Mouse (Mus musculus) neural tube, embryonic 11.5 days (tissue): Measurements from ENCODE around the gene Rtkn2. TPM values are rescaled to one million over a fixed set of nuclear protein-coding genes. Genes with fewer than 3 reads are reported as not detected.

ENCODE experiments used
- ATAC-seq: fragments of 200-750 bp; cut with Nextera tagmentation; 2 replicates; pipeline ENCODE4 v1.8.0; 2017; ENCODE audit warnings: moderate number of reproducible peaks, mild to moderate bottlenecking, moderate TSS enrichment, moderate library complexity; ENCODE audit not compliant: insufficient read depth, low FRiP score, low TSS enrichment
- DNase-seq: peaks from one replicate; pipeline ENCODE4 v3.0.0-alpha.2; 2015; ENCODE audit warnings: low spot score
- H3K27ac ChIP-seq: fragments of 300-500 bp; sonication (generic); 2 replicates; pipeline ENCODE4 v1.5.1; 2014; ENCODE audit warnings: low read depth, mild to moderate bottlenecking, low read length
- H3K27me3 ChIP-seq: fragments of 300-500 bp; sonication (generic); 2 replicates; pipeline ENCODE4 v1.6.1; 2014; ENCODE audit warnings: mild to moderate bottlenecking, low read length, mixed read lengths; ENCODE audit not compliant: control insufficient read depth, insufficient read depth
- H3K36me3 ChIP-seq: fragments of 300-500 bp; sonication (generic); 2 replicates; pipeline ENCODE4 v1.6.1; 2014; ENCODE audit warnings: mild to moderate bottlenecking, low read length, moderate library complexity, mixed read lengths; ENCODE audit not compliant: control insufficient read depth, insufficient read depth
- H3K4me1 ChIP-seq: fragments of 300-500 bp; sonication (generic); 2 replicates; pipeline ENCODE4 v1.6.1; 2014; ENCODE audit warnings: low read length, mixed read lengths; ENCODE audit not compliant: control insufficient read depth, insufficient read depth
- H3K4me2 ChIP-seq: fragments of 300-500 bp; sonication (generic); 2 replicates; pipeline ENCODE4 v1.6.1; 2014; ENCODE audit warnings: low read depth, mild to moderate bottlenecking, moderate library complexity
- H3K4me3 ChIP-seq: fragments of 300-500 bp; sonication (generic); 2 replicates; pipeline ENCODE4 v1.5.1; 2014; ENCODE audit warnings: low read depth, low read length
- H3K9ac ChIP-seq: fragments of 300-500 bp; sonication (generic); 2 replicates; pipeline ENCODE4 v1.6.1; 2014; ENCODE audit warnings: mild to moderate bottlenecking, low read length
- H3K9me3 ChIP-seq: fragments of 300-500 bp; sonication (generic); 2 replicates; pipeline ENCODE4 v1.6.1; 2016; ENCODE audit warnings: low read length; ENCODE audit not compliant: control insufficient read depth
- WGBS: fragments of 180-500 bp; shearing (Covaris S2); extraction: QIAGEN DNeasy Blood & Tissue Kit; methylation state at CpG from one replicate; pipeline ENCODE4 v1.1.7; 2014; 5-methylcytosine and 5-hydroxymethylcytosine counted together
- polyA plus RNA-seq: library from polyadenylated mRNA; unstranded; fragments of >200 nt; fragmentation: Nextera tagmentation; extraction: Ambion mirVana; gene quantifications from 2 replicates; pipeline ENCODE4 v1.2.1, GENCODE M21; 2014

Gene Rtkn2
- polyA plus RNA-seq, 1 experiment from 2014 or later = 15.1 TPM

DNA sequence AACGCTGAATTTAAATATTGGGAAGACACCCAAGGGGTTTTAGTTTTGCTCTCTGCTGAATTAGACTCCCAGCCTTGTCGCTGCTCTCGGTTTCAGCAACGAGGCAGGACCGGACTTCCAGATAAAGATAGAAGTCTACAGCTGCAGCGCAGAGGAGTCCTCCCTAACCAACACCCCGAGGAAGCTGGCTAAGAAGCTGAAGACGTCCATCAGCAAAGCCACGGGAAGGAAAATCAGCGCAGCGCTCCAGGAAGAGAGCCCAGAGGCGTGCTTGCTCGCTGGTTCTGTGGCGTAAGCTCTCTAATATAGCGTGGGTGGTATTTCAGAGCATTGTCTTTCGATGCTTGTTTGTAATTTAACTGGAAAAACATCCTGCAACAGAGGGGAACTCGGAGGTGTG is 26.0 kb downstream of the Rtkn2 start:
- DNase-seq (no peak), ATAC-seq (no peak)
- Histone ChIP-seq H3K4me1 (no peaks in the 10 kb centered on the region), H3K27ac (no peak overlapping the region), H3K36me3 (no peaks in the 10 kb centered on the region), H3K27me3 (no peaks in the 10 kb centered on the region), H3K4me2 (no peak overlapping the region), H3K9me3 (no peaks in the 10 kb centered on the region), H3K9ac (no peak overlapping the region), H3K4me3 (no peak overlapping the region)
- 95% methylated on average over 17 of the region's 17 CpGs for WGBS

- H3K27ac ChIP-seq = no peak overlapping the region
- no peak overlapping the region for H3K4me3 ChIP-seq
- H3K27me3 ChIP-seq = no peaks in the 10 kb centered on the region
- no peak for DNase-seq
- H3K4me1 ChIP-seq = no peaks in the 10 kb centered on the region
- no peak for ATAC-seq
- H3K9me3 ChIP-seq = no peaks in the 10 kb centered on the region
- WGBS = 94% methylated on average over 11 of the region's 11 CpGs
- H3K9ac ChIP-seq = no peak overlapping the region
- H3K36me3 ChIP-seq = no peaks in the 10 kb centered on the region
- H3K4me2 ChIP-seq = no peak overlapping the region
Observed at GRCm38 (mm10) chr10:68006491-68006890, 27.1 kb downstream of the Rtkn2 start.

DNA sequence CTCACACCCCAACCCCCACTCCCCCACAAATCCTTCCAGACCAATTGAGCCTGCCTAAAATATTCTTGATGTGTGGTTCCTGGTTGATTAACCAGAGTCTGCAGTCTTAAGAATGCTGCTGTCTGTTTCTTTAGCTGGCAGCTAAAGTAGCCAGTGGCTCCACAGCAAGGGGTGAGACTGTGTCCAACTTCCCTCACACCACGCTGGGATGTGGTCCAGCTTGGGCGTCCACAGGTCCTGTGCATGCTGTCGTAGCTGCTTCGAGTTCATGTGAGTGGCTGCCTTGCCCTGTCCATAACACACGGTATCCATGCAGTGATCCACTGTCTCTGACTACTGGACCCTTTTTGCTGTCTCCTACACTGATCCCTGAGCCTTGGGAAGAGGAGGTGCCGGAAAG is 27.7 kb downstream of the Rtkn2 start:
- Histone ChIP-seq H3K27me3 (no peaks in the 10 kb centered on the region), H3K9me3 (no peaks in the 10 kb centered on the region), H3K36me3 (no peaks in the 10 kb centered on the region), H3K27ac (no peak overlapping the region), H3K9ac (no peak overlapping the region), H3K4me2 (no peak overlapping the region), H3K4me1 (no peaks in the 10 kb centered on the region), H3K4me3 (no peak overlapping the region)
- WGBS = 92% methylated on average over 6 of the region's 6 CpGs
- ATAC-seq (no peak), DNase-seq (no peak)

DNA sequence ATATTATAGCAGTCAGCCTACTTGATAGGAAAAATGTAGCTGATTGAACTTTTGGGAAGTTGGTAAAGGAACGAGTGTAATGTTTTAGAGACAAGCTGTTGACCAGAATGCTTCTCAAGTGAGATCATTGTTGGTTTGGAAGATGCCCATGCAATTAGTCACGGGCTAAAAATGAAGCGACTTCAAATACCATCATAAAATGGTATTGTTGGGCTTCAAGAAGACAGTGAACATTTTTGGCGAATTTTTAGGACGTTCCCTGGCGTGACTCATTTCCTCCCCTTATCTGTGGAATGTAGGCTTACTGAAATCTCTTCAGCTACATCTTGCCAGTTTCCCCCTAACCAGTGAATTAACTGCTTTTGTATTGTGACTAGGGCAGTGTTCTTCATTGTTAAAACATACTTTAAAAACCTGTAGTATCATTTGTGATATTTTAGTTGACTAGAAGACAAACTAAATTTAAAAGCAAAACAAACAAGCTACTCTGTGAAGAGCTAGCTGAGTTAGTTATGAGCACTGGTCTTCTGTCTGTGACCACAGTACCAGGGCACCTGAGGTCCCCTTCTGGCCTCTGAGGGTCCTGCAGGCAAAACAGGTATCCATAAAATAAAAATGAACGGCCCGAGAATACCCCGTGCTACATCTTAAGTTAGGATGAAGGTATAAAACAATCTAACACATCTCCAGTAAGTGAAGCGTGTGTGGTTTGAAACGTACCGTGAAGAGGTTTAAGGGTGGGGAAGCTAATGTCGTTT is 29.0 kb downstream of the Rtkn2 start:
- ATAC-seq = no peak
- DNase-seq = no peak
- Histone ChIP-seq H3K9me3 (no peaks in the 10 kb centered on the region), H3K9ac (no peak overlapping the region), H3K4me3 (no peak overlapping the region), H3K4me2 (no peak overlapping the region), H3K36me3 (no peaks in the 10 kb centered on the region), H3K27me3 (no peaks in the 10 kb centered on the region), H3K27ac (no peak overlapping the region), H3K4me1 (no peaks in the 10 kb centered on the region)
- WGBS = 87% methylated on average over 13 of the region's 13 CpGs

DNA sequence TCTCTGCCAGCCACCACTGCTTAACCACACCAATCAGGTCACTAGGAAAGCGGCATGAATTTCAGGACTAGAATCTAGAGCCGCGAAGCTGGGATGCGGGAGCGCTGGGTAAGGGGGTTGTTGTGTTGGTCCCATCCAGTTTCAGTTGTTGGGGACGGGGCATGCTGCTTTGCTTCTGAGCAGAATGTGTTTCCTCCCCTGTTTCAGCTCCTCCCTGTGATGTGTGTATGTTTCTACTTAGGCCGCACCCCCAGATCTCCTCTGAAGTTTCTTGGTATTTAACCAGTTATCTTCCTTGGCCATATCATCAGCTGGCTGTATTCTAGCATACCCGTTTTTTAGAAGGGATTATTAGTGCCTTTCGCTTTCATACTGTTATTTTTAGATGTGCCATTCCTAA is 29.9 kb downstream of the Rtkn2 start:
- H3K4me1 ChIP-seq = no peaks in the 10 kb centered on the region
- no peak overlapping the region for H3K4me3 ChIP-seq
- no peak overlapping the region for H3K9ac ChIP-seq
- no peak overlapping the region for H3K27ac ChIP-seq
- WGBS = 91% methylated on average over 9 of the region's 9 CpGs
- H3K4me2 ChIP-seq = no peak overlapping the region
- H3K27me3 ChIP-seq = no peaks in the 10 kb centered on the region
- no peaks in the 10 kb centered on the region for H3K9me3 ChIP-seq
- no peaks in the 10 kb centered on the region for H3K36me3 ChIP-seq
- DNase-seq (no peak), ATAC-seq (no peak)

GRCm38 (mm10) chr10:68009867-68010266 is 30.5 kb downstream of the Rtkn2 start:
- no peak overlapping the region for H3K4me2 ChIP-seq
- no peak overlapping the region for H3K9ac ChIP-seq
- WGBS = 95% methylated on average over 7 of the region's 7 CpGs
- no peaks in the 10 kb centered on the region for H3K27me3 ChIP-seq
- H3K4me1 ChIP-seq = no peaks in the 10 kb centered on the region
- no peaks in the 10 kb centered on the region for H3K9me3 ChIP-seq
- no peak for DNase-seq
- no peak overlapping the region for H3K27ac ChIP-seq
- no peaks in the 10 kb centered on the region for H3K36me3 ChIP-seq
- ATAC-seq = no peak
- H3K4me3 ChIP-seq = no peak overlapping the region

GRCm38 (mm10) chr10:68013137-68013536 is 33.8 kb downstream of the Rtkn2 start:
- Histone ChIP-seq H3K9ac (no peak overlapping the region), H3K27me3 (no peaks in the 10 kb centered on the region), H3K4me1 (no peaks in the 10 kb centered on the region), H3K4me3 (no peak overlapping the region), H3K27ac (no peak overlapping the region), H3K9me3 (no peaks in the 10 kb centered on the region), H3K4me2 (no peak overlapping the region), H3K36me3 (no peaks in the 10 kb centered on the region)
- 80% methylated on average over 2 of the region's 2 CpGs for WGBS
- peak; percentile 35 for DNase-seq
- no peak for ATAC-seq

DNA sequence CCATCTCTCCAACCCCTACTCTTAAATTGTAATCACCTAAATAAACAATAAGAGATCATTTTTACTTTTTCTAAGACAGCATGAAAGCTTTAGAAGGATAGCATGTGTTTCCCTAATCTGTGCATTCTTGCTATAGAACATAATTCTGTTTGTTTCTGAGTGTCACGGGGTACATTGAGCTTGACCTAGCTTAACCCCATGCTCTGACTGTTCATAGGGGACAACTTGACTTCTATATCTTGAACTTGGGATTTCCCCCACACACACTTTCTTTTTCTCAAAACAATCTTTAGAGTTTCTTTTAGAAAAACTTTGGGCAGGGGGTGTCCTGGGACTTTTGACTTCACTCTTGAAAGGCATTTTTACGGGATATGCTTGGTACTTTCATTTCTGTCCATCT is 41.4 kb downstream of the Rtkn2 start:
- Histone ChIP-seq H3K27ac (no peak overlapping the region), H3K27me3 (no peaks in the 10 kb centered on the region), H3K4me1 (no peaks in the 10 kb centered on the region), H3K4me3 (no peak overlapping the region), H3K9me3 (no peaks in the 10 kb centered on the region), H3K4me2 (no peak overlapping the region), H3K9ac (no peak overlapping the region), H3K36me3 (peaks cover 4% of the 10 kb centered on the region; the same call in 1 of the 2 replicates)
- no peak for DNase-seq
- no peak for ATAC-seq
- 92% methylated on average over 2 of the region's 2 CpGs for WGBS

GRCm38 (mm10) chr10:68025660-68026059 is 46.3 kb downstream of the Rtkn2 start:
- Histone ChIP-seq H3K36me3 (no peaks in the 10 kb centered on the region; the same call in none of the 2 replicates), H3K27me3 (no peaks in the 10 kb centered on the region), H3K4me1 (no peaks in the 10 kb centered on the region), H3K9ac (no peak overlapping the region), H3K4me2 (no peak overlapping the region), H3K4me3 (no peak overlapping the region), H3K27ac (no peak overlapping the region), H3K9me3 (no peaks in the 10 kb centered on the region)
- no peak for DNase-seq
- 91% methylated on average over 3 of the region's 3 CpGs for WGBS
- ATAC-seq = no peak
